ENCODE assay signal across 20 mouse cellular contexts in genomic region chr15:99767467-99767866, GRCm38 (mm10). TPM values are rescaled to one million over a fixed set of nuclear protein-coding genes. Genes with fewer than 3 reads are reported as not detected.
A peak's percentile ranks its signal among the peaks of the same experiment; 100 is the strongest.
DNase-seq lines count a peak whose midpoint lies in the region; ATAC-seq and TF ChIP-seq lines count a peak whose summit lies in the region.
"Had no signal": no experiment of that assay in that cellular context is flagged by ENCODE, and none has a peak within 500 bp of the region (broad histone marks: within the 10 kb centered on the region; RNA-seq: fewer than 3 reads in every experiment).

No protein-coding gene starts in this region.

- peaks cover 0 to 31% of the 10 kb centered on the region in 2 experiments; a peak in 2 of 4 replicates for H3K36me3 ChIP-seq in MEL (ENCODE audit: control insufficient read depth in 1 of 2, insufficient read depth in 2 of 2, low read length in 2 of 2)
- H3K36me3 ChIP-seq: G1E had no signal

- peak overlapping the region; percentile 1; the same call in 1 of the 2 replicates for H3K27ac ChIP-seq in MEL (ENCODE audit: control insufficient read depth, low read depth, low read length)

- H3K4me1 ChIP-seq in MEL (ENCODE audit: control insufficient read depth in 1 of 2, insufficient read depth in 2 of 2, low read length in 2 of 2), result peaks cover 20 to 23% of the 10 kb centered on the region in 2 experiments

- 0 out of 2 replicates have a peak, but pooled peaks have one; percentile 11 for ATAC-seq in megakaryocyte-erythroid progenitor cell, adult 5-6 weeks (replicated peaks; ENCODE audit: low FRiP score, low TSS enrichment, poor library complexity, severe bottlenecking)
- ATAC-seq: activated CD4-positive, CD25-positive, alpha-beta regulatory T cell, adult 4 months; CD4-positive, CD25-positive, alpha-beta regulatory T cell, adult 4 months; Patski had no signal

- no peak overlapping the region for H3K9ac ChIP-seq in MEL (ENCODE audit: control insufficient read depth, low read depth, low read length, poor library complexity, severe bottlenecking)

- peak; percentile 59 for DNase-seq in MEL (ENCODE audit: low read depth, low spot score)
- DNase-seq in gastrocnemius, adult 8-10 months (ENCODE audit: low spot score in 2 of 2), result no peak
- no peak for DNase-seq in cerebellum, postnatal 4 days (ENCODE audit: low spot score in 2 of 2)
- DNase-seq: adrenal gland, adult 2 months; adrenal gland, adult 8-10 months; adrenal gland, postnatal 10 days; adrenal gland, postnatal 14 days; adrenal gland, postnatal 25 days; adrenal gland, postnatal 36 days; B cell, adult 2 months; cerebellum, adult 11 months; cerebellum, adult 11-12 months; cerebellum, adult 18-20 months; cerebellum, adult 2 months had no signal

- H3K4me3 ChIP-seq in MEL (ENCODE audit: control insufficient read depth in 1 of 2, insufficient read depth in 1 of 2, low read depth in 2 of 2, low read length in 2 of 2), result peak overlapping the region in 1 of 2 experiments; percentile 26; a peak in 1 of 4 replicates

- H3K9me3 ChIP-seq in MEL (replicated peaks; ENCODE audit: insufficient read depth, low read length), result no peaks in the 10 kb centered on the region
- H3K9me3 ChIP-seq: G1E had no signal

- TF ChIP-seq EP300 in MEL (IDR thresholded peaks at IDR 0.05; ENCODE audit: low read depth in 1 of 2, low read length in 2 of 2), result peak; percentile 83 to 89

- H3K27me3 ChIP-seq in MEL (ENCODE audit: control insufficient read depth in 1 of 2, insufficient read depth in 2 of 2, low read length in 2 of 2), result no peaks in the 10 kb centered on the region
- H3K27me3 ChIP-seq: CH12.LX, Patski had no signal

- TF ChIP-seq CTCF in MEL (IDR thresholded peaks at IDR 0.05 in 2 of 3, conservative IDR thresholded peaks at IDR 0.05 in 1 of 3; ENCODE audit: control insufficient read depth in 1 of 3, insufficient read depth in 1 of 3, low read depth in 2 of 3, low read length in 3 of 3, poor library complexity in 1 of 3, severe bottlenecking in 1 of 3), result no peak

- no peak for TF ChIP-seq POLR2A in MEL (IDR thresholded peaks at IDR 0.05; ENCODE audit: control insufficient read depth in 1 of 2, insufficient read depth in 1 of 2, low read depth in 1 of 2, low read length in 2 of 2, poor library complexity in 1 of 2)

- H3K79me2 ChIP-seq in MEL (ENCODE audit: control insufficient read depth, insufficient read depth, low read length, poor library complexity), result no peaks in the 10 kb centered on the region; the same call in 1 of the 2 replicates

- no peak for TF ChIP-seq RAD21 in MEL (IDR thresholded peaks at IDR 0.05; ENCODE audit: low read depth, low read length)

TF ChIP-seq in MEL, 35 proteins besides CTCF, POLR2A, EP300 and RAD21:
- TF ChIP-seq TBP (IDR thresholded peaks at IDR 0.05; ENCODE audit: low read depth, low read length) (no peak), SIN3A (IDR thresholded peaks at IDR 0.05; ENCODE audit: low read length) (peak; percentile 57; the same call in 1 of the 2 replicates), POLR2AphosphoS5 (IDR thresholded peaks at IDR 0.05; ENCODE audit: borderline replicate concordance, low read depth, low read length) (no peak), KAT2A (conservative IDR thresholded peaks at IDR 0.05; ENCODE audit: low read depth, low read length) (no peak), GATA1 (IDR thresholded peaks at IDR 0.05; ENCODE audit: low read depth, low read length) (peak; percentile 93), ETS1 (IDR thresholded peaks at IDR 0.05; ENCODE audit: low read depth, low read length) (peak; percentile 71), RCOR1 (IDR thresholded peaks at IDR 0.05; ENCODE audit: low read depth, low read length) (peak; percentile 86), MYB (IDR thresholded peaks at IDR 0.05; ENCODE audit: low read depth, low read length) (no peak; the same call in 1 of the 2 replicates), ELF1 (IDR thresholded peaks at IDR 0.05; ENCODE audit: low read depth, low read length) (no peak), HCFC1 (IDR thresholded peaks at IDR 0.05; ENCODE audit: low read depth, low read length) (0 out of 2 replicates have a peak, but pooled peaks have one; percentile 10), MXI1 (IDR thresholded peaks at IDR 0.05; ENCODE audit: low read depth, low read length) (no peak), POLR2AphosphoS2 (IDR thresholded peaks at IDR 0.05; ENCODE audit: low read length) (no peak), BHLHE40 (IDR thresholded peaks at IDR 0.05; ENCODE audit: borderline replicate concordance, low read depth, low read length) (peak; percentile 84), ZNF384 (IDR thresholded peaks at IDR 0.05; ENCODE audit: low read depth, low read length) (peak; percentile 49; the same call in 1 of the 2 replicates), TAL1 (IDR thresholded peaks at IDR 0.05; ENCODE audit: low read length) (peak; percentile 11; the same call in 1 of the 2 replicates), TCF12 (IDR thresholded peaks at IDR 0.05; ENCODE audit: low read depth, low read length) (peak; percentile 79)
TF ChIP-seq in MEL: peak in this region for 9.

RNA-seq across cellular contexts. Expression of gene Cers5, which starts 5.2 kb away (rescaled TPM):
- 21.8 and 31.5 TPM in 2 replicates for total RNA-seq in MEL (2012; rRNA removed)
- polyA plus RNA-seq in MEL (2012; ENCODE audit: insufficient read depth in 1 of 2, insufficient read length in 2 of 2, low read depth in 1 of 2, low replicate concordance in 2 of 2, missing spikeins in 1 of 2), result 10 to 100 TPM in 1 of 2 experiments, not detected in 1; 43.5 TPM
- 2.4 and 7.2 TPM in 2 replicates for total RNA-seq in megakaryocyte-erythroid progenitor cell, adult 5-6 weeks (2014; fragmentation: Nextera tagmentation)
- total RNA-seq in megakaryocyte-erythroid progenitor cell, adult 5-6 weeks (2017), result 2.2 and 8.3 TPM in 2 replicates
- 1 to 10 TPM; 3.1 to 4.9 (median 3.5) TPM for total RNA-seq in gastrocnemius, adult 8-10 months (2022)

RNA-seq across cellular contexts. Expression of gene Cox14, which starts 42.0 kb away (rescaled TPM):
- 117 and 125 TPM in 2 replicates for total RNA-seq in MEL (2012; rRNA removed)
- 100 to 1,000 TPM in 1 of 2 experiments, not detected in 1; 113 TPM for polyA plus RNA-seq in MEL (2012; ENCODE audit: insufficient read depth in 1 of 2, insufficient read length in 2 of 2, low read depth in 1 of 2, low replicate concordance in 2 of 2, missing spikeins in 1 of 2)
- total RNA-seq in megakaryocyte-erythroid progenitor cell, adult 5-6 weeks (2014; fragmentation: Nextera tagmentation), result 60.9 and 68.1 TPM in 2 replicates
- 17.2 and 30.4 TPM in 2 replicates for total RNA-seq in megakaryocyte-erythroid progenitor cell, adult 5-6 weeks (2017)
- 100 to 1,000 TPM; 154 to 172 (median 162) TPM for total RNA-seq in gastrocnemius, adult 8-10 months (2022)

RNA-seq across cellular contexts. Expression of gene Gpd1, which starts 50.2 kb away (rescaled TPM):
- total RNA-seq in MEL (2012; rRNA removed), result 0.13 and 0.23 TPM in 2 replicates
- polyA plus RNA-seq in MEL (2012; ENCODE audit: insufficient read depth in 1 of 2, insufficient read length in 2 of 2, low read depth in 1 of 2, low replicate concordance in 2 of 2, missing spikeins in 1 of 2), result under 1 TPM in 1 of 2 experiments, not detected in 1; 0.52 TPM
- 0.49 TPM in 1 of 2 replicates, not detected in the other for total RNA-seq in megakaryocyte-erythroid progenitor cell, adult 5-6 weeks (2014; fragmentation: Nextera tagmentation)
- 0.23 TPM in 1 of 2 replicates, not detected in the other for total RNA-seq in megakaryocyte-erythroid progenitor cell, adult 5-6 weeks (2017)
- 100 to 1,000 TPM; 446 to 550 (median 458) TPM for total RNA-seq in gastrocnemius, adult 8-10 months (2022)
- total RNA-seq: G1E had no signal
- polyA plus RNA-seq: G1E had no signal

Comparison
In these comparisons a context has a peak if more than half of its experiments do, and no peak if none do; other contexts are left out.
1. RNA of gene Gpd1, which starts 50.2 kb away (total RNA-seq): 446 to 550 TPM in gastrocnemius, adult 8-10 months; 0.23 to 0.49 TPM in megakaryocyte-erythroid progenitor cell, adult 5-6 weeks and 0.13 to 0.23 TPM in MEL; every median in the first group is over 100 times any median in the second.